Mouse (Mus musculus) limb, embryonic 14.5 days (tissue): Measurements from ENCODE around the gene Rbms1. TPM values are rescaled to one million over a fixed set of nuclear protein-coding genes. Genes with fewer than 3 reads are reported as not detected.

ENCODE experiments used
- ATAC-seq: fragments of 200-750 bp; cut with Nextera tagmentation; 2 replicates; pipeline ENCODE4 v1.8.0; 2017; ENCODE audit warnings: low read depth, moderate number of reproducible peaks, moderate TSS enrichment; ENCODE audit not compliant: low FRiP score
- DNase-seq: peaks from one replicate; pipeline ENCODE4 v3.0.0-alpha.2; 2015; ENCODE audit warnings: low spot score
- H3K27ac ChIP-seq: fragments of 300-500 bp; sonication (generic); replicated peaks from 2 replicates; pipeline ENCODE4 v1.5.1; 2014; ENCODE audit warnings: low read depth, mild to moderate bottlenecking, low read length, moderate library complexity, mixed read lengths
- H3K27me3 ChIP-seq: fragments of 300-500 bp; sonication (generic); 2 replicates; pipeline ENCODE4 v1.6.1; 2014; ENCODE audit warnings: low read length, mixed read lengths; ENCODE audit not compliant: control insufficient read depth, insufficient read depth
- H3K36me3 ChIP-seq: fragments of 300-500 bp; sonication (generic); 2 replicates; pipeline ENCODE4 v1.6.1; 2014; ENCODE audit warnings: mild to moderate bottlenecking, low read length, moderate library complexity, mixed read lengths; ENCODE audit not compliant: control insufficient read depth, insufficient read depth
- H3K4me1 ChIP-seq: fragments of 300-500 bp; sonication (generic); 2 replicates; pipeline ENCODE4 v1.6.1; 2014; ENCODE audit warnings: antibody characterized with exemption, low read length, mixed read lengths; ENCODE audit not compliant: control insufficient read depth, insufficient read depth
- H3K4me2 ChIP-seq: fragments of 300-500 bp; sonication (generic); replicated peaks from 2 replicates; pipeline ENCODE4 v1.6.1; 2014; ENCODE audit warnings: low read depth, mild to moderate bottlenecking, low read length, moderate library complexity; ENCODE audit not compliant: severe bottlenecking
- H3K4me3 ChIP-seq: fragments of 300-500 bp; sonication (generic); replicated peaks from 2 replicates; pipeline ENCODE4 v1.5.1; 2014; ENCODE audit warnings: low read length
- H3K9ac ChIP-seq: fragments of 300-500 bp; sonication (generic); 2 replicates; pipeline ENCODE4 v1.6.1; 2014; ENCODE audit warnings: mild to moderate bottlenecking, low read depth, low read length, moderate library complexity; ENCODE audit not compliant: severe bottlenecking
- H3K9me3 ChIP-seq: fragments of 300-500 bp; sonication (generic); 2 replicates; pipeline ENCODE4 v1.6.1; 2016; ENCODE audit warnings: low read length; ENCODE audit not compliant: control insufficient read depth
- POLR2A ChIP-seq: fragments of 200-500 bp; IDR thresholded peaks from 2 replicates; pipeline ENCODE4 v1.8.0; 2012; ENCODE audit warnings: inconsistent platforms, mild to moderate bottlenecking, moderate library complexity, borderline replicate concordance; ENCODE audit not compliant: insufficient read depth, insufficient read length; ENCODE audit errors: extremely low read depth
- WGBS: fragments of 180-500 bp; shearing (Covaris S2); extraction: QIAGEN DNeasy Blood & Tissue Kit; methylation state at CpG from one replicate; pipeline ENCODE4 v1.1.7; 2014; 5-methylcytosine and 5-hydroxymethylcytosine counted together
- polyA plus RNA-seq, 2 experiments: library from polyadenylated mRNA; depleted of rRNA in 1 of 2; stranded (reverse) in 1 of 2; unstranded in 1 of 2; fragments of >200 nt; fragmentation: Nextera tagmentation in 1 of 2; extraction: Ambion mirVana in 1 of 2; gene quantifications; 2 replicates each; pipeline versions ENCODE4 v1.2.1 to v1.2.3; 2012 to 2014

Gene Rbms1
- polyA plus RNA-seq, 2 experiments = 84.9 to 118 TPM

- no peak for ATAC-seq
Observed at GRCm38 (mm10) chr2:60908551-60908950, 54.4 kb downstream of the Rbms1 start.

GRCm38 (mm10) chr2:60908116-60908515 lies 54.9 kb downstream of the Rbms1 start:
- WGBS = 87% methylated on average over 12 of the region's 12 CpGs
- no peak for DNase-seq
- H3K9ac ChIP-seq = no peak overlapping the region

More at GRCm38 (mm10) chr2:60908551-60908950, 54.4 kb downstream of the Rbms1 start:
- Histone ChIP-seq H3K9me3 (no peaks in the 10 kb centered on the region), H3K4me2 (no peak overlapping the region), H3K27ac (no peak overlapping the region), H3K27me3 (no peaks in the 10 kb centered on the region), H3K4me3 (no peak overlapping the region), H3K4me1 (peaks cover 17% of the 10 kb centered on the region), H3K36me3 (no peaks in the 10 kb centered on the region), H3K9ac (no peak overlapping the region)
- no peak for DNase-seq
- 82% methylated on average over 4 of the region's 4 CpGs for WGBS
- TF ChIP-seq POLR2A = no peak

DNA sequence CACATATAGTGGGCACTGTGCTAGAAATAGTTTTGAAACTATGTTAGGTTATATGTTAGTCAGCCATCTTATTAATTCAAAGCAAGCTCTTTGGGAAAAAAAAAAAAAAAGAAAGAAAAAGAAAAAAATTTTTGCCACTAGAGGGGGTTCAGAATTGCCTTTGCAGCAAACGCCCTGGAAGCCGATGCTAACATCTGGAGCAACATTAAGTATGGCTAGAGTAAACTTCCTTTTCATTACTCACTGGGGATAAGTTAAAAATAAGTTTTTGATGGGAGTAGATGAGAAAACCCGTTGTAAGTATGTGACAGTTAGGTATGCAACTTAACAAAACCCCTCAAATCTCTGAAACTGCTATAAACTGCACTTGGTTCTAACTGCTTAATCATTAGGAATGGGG lies 57.7 kb downstream of the Rbms1 start:
- no peak overlapping the region for H3K4me2 ChIP-seq
- H3K9ac ChIP-seq = no peak overlapping the region
- H3K36me3 ChIP-seq = no peaks in the 10 kb centered on the region
- no peaks in the 10 kb centered on the region for H3K27me3 ChIP-seq
- TF ChIP-seq POLR2A = no peak
- ATAC-seq (peak; percentile 72; the same call in 1 of the 2 replicates), DNase-seq (peak; percentile 92)
- H3K4me1 ChIP-seq = peaks cover 9% of the 10 kb centered on the region
- no peaks in the 10 kb centered on the region for H3K9me3 ChIP-seq
- peak overlapping the region; percentile 79 for H3K27ac ChIP-seq
- H3K4me3 ChIP-seq = no peak overlapping the region
- WGBS = 5% methylated on average over 3 of the region's 3 CpGs

More at GRCm38 (mm10) chr2:60908116-60908515, 54.9 kb downstream of the Rbms1 start:
- TF ChIP-seq POLR2A = no peak
- Histone ChIP-seq H3K4me3 (no peak overlapping the region), H3K27me3 (no peaks in the 10 kb centered on the region), H3K36me3 (no peaks in the 10 kb centered on the region), H3K4me2 (no peak overlapping the region), H3K9me3 (no peaks in the 10 kb centered on the region), H3K4me1 (peaks cover 15% of the 10 kb centered on the region), H3K27ac (no peak overlapping the region)
- ATAC-seq = no peak

DNA sequence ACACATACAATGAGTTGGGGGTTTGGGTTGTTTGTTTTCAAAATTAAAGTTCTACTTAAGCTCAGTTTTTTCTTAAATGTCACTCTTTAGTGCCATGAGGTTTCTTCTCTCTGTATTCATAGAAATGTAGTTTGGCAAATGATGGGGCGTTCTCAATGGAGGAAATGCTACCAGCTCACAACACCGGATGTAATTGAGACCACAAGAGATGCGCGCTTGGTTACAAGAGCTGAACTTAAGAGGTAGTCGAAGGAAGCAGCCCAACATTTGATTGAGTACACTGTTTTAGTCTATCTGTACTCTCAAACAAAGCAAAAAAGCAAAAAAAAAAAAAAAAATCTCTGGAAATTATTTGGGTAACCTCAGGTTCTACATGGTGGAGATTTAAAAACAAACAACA lies 58.9 kb downstream of the Rbms1 start:
- DNase-seq (no peak), ATAC-seq (no peak)
- Histone ChIP-seq H3K36me3 (no peaks in the 10 kb centered on the region), H3K4me2 (no peak overlapping the region), H3K27ac (no peak overlapping the region), H3K27me3 (no peaks in the 10 kb centered on the region), H3K9me3 (no peaks in the 10 kb centered on the region), H3K4me1 (peaks cover 9% of the 10 kb centered on the region), H3K9ac (no peak overlapping the region), H3K4me3 (no peak overlapping the region)
- no peak for TF ChIP-seq POLR2A
- 87% methylated on average over 5 of the region's 5 CpGs for WGBS

DNA sequence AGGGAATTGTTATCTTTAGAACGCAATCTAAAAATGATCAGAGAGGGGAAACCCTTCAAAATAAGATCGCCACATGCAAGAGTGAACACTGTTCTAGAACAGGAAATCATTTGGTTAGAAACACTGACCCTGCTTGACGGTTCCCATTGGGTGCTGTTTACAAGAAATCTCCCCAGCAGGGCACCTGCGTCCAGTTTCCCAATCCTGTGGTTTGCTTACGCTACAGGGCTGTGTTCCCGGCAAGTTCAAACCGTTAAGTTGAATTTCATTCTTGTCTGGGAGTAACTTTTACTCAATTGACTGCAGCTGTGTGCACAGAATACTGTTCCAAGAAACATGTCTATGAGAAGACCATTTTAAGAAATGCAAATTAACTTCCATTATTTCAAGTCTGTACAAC lies 59.5 kb downstream of the Rbms1 start:
- no peak overlapping the region for H3K27ac ChIP-seq
- DNase-seq = no peak
- no peak for TF ChIP-seq POLR2A
- H3K9me3 ChIP-seq = no peaks in the 10 kb centered on the region
- no peaks in the 10 kb centered on the region for H3K27me3 ChIP-seq
- no peaks in the 10 kb centered on the region for H3K36me3 ChIP-seq
- H3K4me3 ChIP-seq = no peak overlapping the region
- no peak overlapping the region for H3K9ac ChIP-seq
- WGBS = 41% methylated on average over 7 of the region's 7 CpGs
- H3K4me1 ChIP-seq = peaks cover 9% of the 10 kb centered on the region
- H3K4me2 ChIP-seq = no peak overlapping the region
- ATAC-seq = no peak

GRCm38 (mm10) chr2:60902446-60903137 lies 60.4 kb downstream of the Rbms1 start:
- H3K36me3 ChIP-seq = no peaks in the 10 kb centered on the region
- no peaks in the 10 kb centered on the region for H3K9me3 ChIP-seq
- no peak overlapping the region for H3K4me2 ChIP-seq
- H3K9ac ChIP-seq = no peak overlapping the region
- ATAC-seq (no peak), DNase-seq (no peak)
- H3K27ac ChIP-seq = no peak overlapping the region
- no peak overlapping the region for H3K4me3 ChIP-seq
- H3K4me1 ChIP-seq = peaks cover 9% of the 10 kb centered on the region
- H3K27me3 ChIP-seq = no peaks in the 10 kb centered on the region
- TF ChIP-seq POLR2A = no peak
- whole genome bisulfite sequencing = 65% methylated on average over 6 of the region's 6 CpGs
